Mouse (Mus musculus) erythroblast, embryonic 14.5 days (primary cell): ENCODE results near the gene Krtap5-1.
"Not testable (repeated sequence)": the region's sequence is repeated elsewhere in the genome, so short reads cannot be mapped to it uniquely, and the experiment has no call there.

ENCODE experiments used
- GATA1 ChIP-seq: IDR thresholded peaks from 2 replicates; pipeline ENCODE4 v1.6.1; 2012; ENCODE audit warnings: low read length, inconsistent platforms, mixed read lengths
- TAL1 ChIP-seq: IDR thresholded peaks from 3 replicates; pipeline ENCODE4 v1.6.1; 2012; ENCODE audit warnings: low read length, inconsistent platforms, mixed read lengths

- not testable (repeated sequence) for TF ChIP-seq GATA1, TAL1
Measured at GRCm38 (mm10) chr7:142274263-142274662, 22.7 kb downstream of the Krtap5-1 start, which contains the start of gene Gm4559.
